Mouse (Mus musculus) midbrain, embryonic 15.5 days (tissue): Measurements from ENCODE around the gene Mob3b. TPM values are rescaled to one million over a fixed set of nuclear protein-coding genes. Genes with fewer than 3 reads are reported as not detected.
A peak's percentile ranks its signal among the peaks of the same experiment; 100 is the strongest.

Experiments
- ATAC-seq: fragments of 200-750 bp; cut with Nextera tagmentation; replicated peaks from 2 replicates; pipeline ENCODE4 v1.8.0; 2017; ENCODE audit warnings: moderate TSS enrichment
- H3K27ac ChIP-seq: fragments of 300-500 bp; sonication (generic); 2 replicates; pipeline ENCODE4 v1.5.1; 2015; ENCODE audit warnings: mild to moderate bottlenecking, inconsistent platforms
- H3K27me3 ChIP-seq: fragments of 300-500 bp; sonication (generic); replicated peaks from 2 replicates; pipeline ENCODE4 v1.6.1; 2015; ENCODE audit warnings: inconsistent platforms
- H3K36me3 ChIP-seq: fragments of 300-500 bp; sonication (generic); replicated peaks from 2 replicates; pipeline ENCODE4 v1.6.1; 2015; ENCODE audit warnings: inconsistent platforms
- H3K4me1 ChIP-seq: fragments of 300-500 bp; sonication (generic); 2 replicates; pipeline ENCODE4 v1.6.1; 2015; ENCODE audit warnings: inconsistent platforms
- H3K4me2 ChIP-seq: fragments of 300-500 bp; sonication (generic); 2 replicates; pipeline ENCODE4 v1.6.1; 2015; ENCODE audit warnings: inconsistent platforms, mild to moderate bottlenecking, moderate library complexity
- H3K4me3 ChIP-seq: fragments of 300-500 bp; sonication (generic); 2 replicates; pipeline ENCODE4 v1.5.1; 2015; ENCODE audit warnings: mild to moderate bottlenecking, inconsistent platforms
- H3K9ac ChIP-seq: fragments of 300-500 bp; sonication (generic); 2 replicates; pipeline ENCODE4 v1.6.1; 2015; ENCODE audit warnings: mild to moderate bottlenecking, inconsistent platforms
- H3K9me3 ChIP-seq: fragments of 300-500 bp; sonication (generic); 2 replicates; pipeline ENCODE4 v1.6.1; 2016; ENCODE audit warnings: inconsistent platforms
- WGBS: fragments of 180-500 bp; shearing (Covaris S2); methylation state at CpG from one replicate; pipeline ENCODE4 v1.1.7; 2015; ENCODE audit warnings: mixed read lengths; 5-methylcytosine and 5-hydroxymethylcytosine counted together
- polyA plus RNA-seq: library from polyadenylated mRNA; unstranded; fragments of >200 nt; fragmentation: Nextera tagmentation; extraction: Ambion mirVana; gene quantifications from 2 replicates; pipeline ENCODE4 v1.2.1, GENCODE M21; 2015

Mob3b gene
- 5.6 and 5.8 TPM in 2 replicates for polyA plus RNA-seq

DNA sequence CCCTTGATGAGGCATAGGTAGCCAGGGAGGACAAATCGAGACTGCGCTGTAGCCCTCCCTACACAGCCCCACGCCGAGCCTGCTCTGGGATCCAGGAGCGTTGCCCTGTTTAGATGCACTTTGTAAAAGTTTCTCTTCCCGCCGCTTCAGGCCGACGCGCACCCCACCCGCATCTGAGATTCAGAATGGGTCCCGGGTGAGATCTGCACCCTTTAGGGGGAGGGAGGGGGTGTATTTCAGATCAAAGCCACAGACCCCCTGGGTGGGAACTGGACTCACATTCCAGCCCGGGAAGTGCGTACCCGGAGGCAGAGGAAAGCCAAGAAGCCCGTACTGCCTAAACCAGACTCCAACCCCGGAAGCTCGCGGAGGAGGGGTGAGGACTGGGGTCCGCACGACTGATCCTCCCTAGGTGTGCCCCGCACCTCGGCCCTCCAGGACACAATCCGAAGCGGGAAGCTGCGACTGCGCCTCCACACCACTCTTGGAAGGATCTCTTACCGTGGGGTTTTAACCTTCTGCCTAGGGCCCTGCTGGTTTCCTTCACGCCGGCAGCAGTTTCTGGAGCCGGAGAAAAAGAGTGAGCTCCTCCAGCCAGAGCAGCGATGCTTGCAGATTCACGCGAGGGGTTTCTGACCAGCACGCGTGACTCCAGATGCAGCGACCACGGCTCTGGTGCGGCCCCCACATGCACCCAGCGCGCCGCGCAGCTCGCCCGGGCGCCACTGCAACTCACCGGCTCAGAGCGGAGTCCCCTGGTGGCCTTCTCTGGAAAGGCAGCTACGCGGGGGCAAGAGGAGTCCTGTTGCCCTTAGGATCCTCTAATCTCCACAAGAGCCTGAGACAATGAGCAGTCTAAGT is at the start of gene Mob3b:
Gene Mob3b, minus strand, starts transcription at position 734 of the 861 bp plus-strand sequence.
- H3K36me3 ChIP-seq: no peaks in the 10 kb centered on the region
- H3K4me1 ChIP-seq: peaks cover 17% of the 10 kb centered on the region
- no peaks in the 10 kb centered on the region for H3K9me3 ChIP-seq
- 0 out of 2 replicates have a peak, but pooled peaks cover 15% of the 10 kb centered on the region for H3K27me3 ChIP-seq
- H3K27ac ChIP-seq: peak within 1 kb of the TSS; percentile 60; the same call in 1 of the 2 replicates
- H3K9ac ChIP-seq: peak within 1 kb of the TSS; percentile 43
- peak within 1 kb of the TSS; percentile 45 for H3K4me3 ChIP-seq
- WGBS: under 1% methylated on average over 50 of the region's 50 CpGs
- H3K4me2 ChIP-seq: peak within 1 kb of the TSS; percentile 82
- ATAC-seq: peak; percentile 92

DNA sequence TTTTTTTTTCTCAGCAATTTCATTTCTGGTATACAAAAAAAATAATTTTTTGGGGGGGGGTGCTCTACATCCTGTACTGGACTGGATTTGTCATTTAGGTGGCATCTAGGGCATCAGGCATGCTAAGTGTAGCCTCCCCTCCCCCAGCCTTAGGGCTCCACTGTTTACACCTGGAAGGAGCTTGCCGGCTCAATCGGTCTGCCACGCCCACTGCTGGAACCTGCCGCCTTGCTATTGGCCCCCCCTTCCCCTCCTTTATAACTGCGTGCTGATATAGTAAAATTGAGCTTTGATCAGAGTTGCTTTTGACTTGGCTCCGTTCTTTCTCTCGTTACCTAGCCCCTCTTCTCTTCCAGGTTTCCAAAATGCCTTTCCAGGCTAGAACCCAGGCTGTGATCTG is 47.4 kb upstream of the Mob3b start:
- no peaks in the 10 kb centered on the region for H3K4me1 ChIP-seq
- WGBS: 76% methylated on average over 7 of the region's 7 CpGs
- H3K27me3 ChIP-seq: no peaks in the 10 kb centered on the region
- H3K4me2 ChIP-seq: no peak overlapping the region
- no peak for ATAC-seq
- H3K4me3 ChIP-seq: no peak overlapping the region
- no peaks in the 10 kb centered on the region for H3K9me3 ChIP-seq
- peaks cover 22% of the 10 kb centered on the region for H3K36me3 ChIP-seq
- H3K27ac ChIP-seq: no peak overlapping the region
- H3K9ac ChIP-seq: no peak overlapping the region

DNA sequence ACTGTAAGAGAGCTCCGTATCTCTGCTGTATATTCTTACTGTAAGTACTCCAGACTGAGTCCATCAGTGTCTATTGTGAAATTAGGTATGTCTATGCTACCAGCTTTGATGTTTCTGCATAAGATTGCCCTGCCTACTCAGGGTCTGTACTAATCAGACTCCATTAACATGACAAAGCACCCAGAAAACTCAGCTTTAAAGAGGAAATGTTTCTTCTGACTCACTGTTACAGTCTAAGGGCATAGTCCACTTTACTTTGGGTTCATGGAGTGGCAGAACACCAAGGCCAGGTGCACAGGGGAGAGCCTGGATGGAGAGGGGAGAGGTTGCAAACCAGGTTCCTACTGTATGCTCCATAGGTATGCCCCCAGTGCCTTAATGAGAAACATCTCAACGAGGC is 46.4 kb upstream of the Mob3b start:
- H3K4me1 ChIP-seq: no peaks in the 10 kb centered on the region
- no peak overlapping the region for H3K9ac ChIP-seq
- H3K27ac ChIP-seq: no peak overlapping the region
- 94% methylated on average over 2 of the region's 2 CpGs for WGBS
- H3K36me3 ChIP-seq: peaks cover 22% of the 10 kb centered on the region
- no peaks in the 10 kb centered on the region for H3K27me3 ChIP-seq
- H3K4me3 ChIP-seq: no peak overlapping the region
- no peak for ATAC-seq
- no peak overlapping the region for H3K4me2 ChIP-seq
- H3K9me3 ChIP-seq: no peaks in the 10 kb centered on the region

DNA sequence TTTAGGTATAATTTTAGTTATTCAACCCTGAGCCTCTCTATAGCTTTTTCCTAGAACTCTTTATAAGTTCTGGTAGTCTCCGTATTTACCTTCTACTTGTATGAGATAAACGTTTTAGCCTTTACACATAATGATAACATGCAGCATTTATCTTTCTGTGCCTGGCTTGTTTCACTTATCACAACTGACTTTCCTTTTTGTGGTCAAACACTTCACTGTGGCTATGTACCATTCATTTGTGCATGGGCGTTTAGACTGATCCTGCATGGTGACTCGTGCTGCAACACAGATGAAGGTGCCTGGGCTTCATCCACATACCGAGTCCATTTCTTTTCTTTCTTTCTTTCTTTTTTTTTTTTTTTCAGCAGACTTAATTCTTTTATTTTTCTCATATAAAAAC is 44.4 kb upstream of the Mob3b start:
- no peak overlapping the region for H3K9ac ChIP-seq
- no peak overlapping the region for H3K4me2 ChIP-seq
- H3K4me1 ChIP-seq: no peaks in the 10 kb centered on the region
- no peak overlapping the region for H3K4me3 ChIP-seq
- H3K9me3 ChIP-seq: no peaks in the 10 kb centered on the region
- WGBS: 96% methylated on average over 5 of the region's 5 CpGs
- no peak overlapping the region for H3K27ac ChIP-seq
- H3K36me3 ChIP-seq: peaks cover 22% of the 10 kb centered on the region
- ATAC-seq: no peak
- no peaks in the 10 kb centered on the region for H3K27me3 ChIP-seq

DNA sequence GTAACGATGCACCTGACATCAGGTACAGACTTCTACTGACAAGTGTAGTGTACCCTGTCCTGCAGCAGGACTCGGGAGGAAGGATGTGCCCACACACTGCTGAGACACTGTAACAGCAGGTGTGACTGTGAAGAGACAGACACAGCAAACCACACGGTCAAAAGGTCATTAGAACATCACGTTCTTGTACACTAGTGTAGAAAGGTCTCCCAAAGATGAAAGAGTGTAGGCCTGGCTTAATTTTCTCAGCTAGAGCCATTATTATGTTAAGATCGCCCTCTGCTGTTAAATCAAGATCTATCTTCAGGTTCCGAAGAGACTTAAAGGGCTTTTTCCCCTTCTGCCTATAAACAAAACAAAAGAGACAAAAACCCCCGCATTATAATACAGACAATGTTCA is 35.4 kb upstream of the Mob3b start:
- H3K27me3 ChIP-seq: no peaks in the 10 kb centered on the region
- no peak overlapping the region for H3K27ac ChIP-seq
- WGBS: 38% methylated on average over 7 of the region's 7 CpGs
- no peaks in the 10 kb centered on the region for H3K4me1 ChIP-seq
- peaks cover 4% of the 10 kb centered on the region; the same call in 1 of the 2 replicates for H3K36me3 ChIP-seq
- ATAC-seq: peak; percentile 56
- no peaks in the 10 kb centered on the region for H3K9me3 ChIP-seq
- no peak overlapping the region for H3K4me2 ChIP-seq
- H3K4me3 ChIP-seq: no peak overlapping the region
- no peak overlapping the region for H3K9ac ChIP-seq

DNA sequence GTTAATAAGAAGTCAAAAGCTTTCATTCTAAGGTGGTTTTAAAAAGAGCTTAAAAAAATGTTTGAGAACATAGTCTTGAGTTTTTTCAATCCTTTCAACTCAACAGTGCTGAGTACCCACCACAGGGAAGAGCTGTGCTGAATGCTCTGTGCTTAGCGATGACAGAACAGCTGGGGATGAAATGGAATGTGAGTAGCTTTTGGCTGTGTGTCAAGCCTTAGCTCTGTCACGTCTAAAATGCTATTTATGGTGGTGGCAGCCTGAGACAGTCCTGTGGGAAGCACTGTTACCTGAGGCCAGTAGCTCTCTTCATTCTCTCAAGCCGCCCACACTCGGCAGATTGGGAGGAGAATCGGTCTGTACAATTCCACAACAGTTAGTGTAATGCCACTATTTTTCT is 32.5 kb upstream of the Mob3b start:
- H3K4me1 ChIP-seq: no peaks in the 10 kb centered on the region
- H3K4me3 ChIP-seq: no peak overlapping the region
- no peaks in the 10 kb centered on the region for H3K27me3 ChIP-seq
- H3K9ac ChIP-seq: no peak overlapping the region
- H3K27ac ChIP-seq: no peak overlapping the region
- no peaks in the 10 kb centered on the region; the same call in 1 of the 2 replicates for H3K36me3 ChIP-seq
- H3K9me3 ChIP-seq: no peaks in the 10 kb centered on the region
- WGBS: 70% methylated on average over 5 of the region's 5 CpGs
- H3K4me2 ChIP-seq: no peak overlapping the region
- no peak for ATAC-seq

DNA sequence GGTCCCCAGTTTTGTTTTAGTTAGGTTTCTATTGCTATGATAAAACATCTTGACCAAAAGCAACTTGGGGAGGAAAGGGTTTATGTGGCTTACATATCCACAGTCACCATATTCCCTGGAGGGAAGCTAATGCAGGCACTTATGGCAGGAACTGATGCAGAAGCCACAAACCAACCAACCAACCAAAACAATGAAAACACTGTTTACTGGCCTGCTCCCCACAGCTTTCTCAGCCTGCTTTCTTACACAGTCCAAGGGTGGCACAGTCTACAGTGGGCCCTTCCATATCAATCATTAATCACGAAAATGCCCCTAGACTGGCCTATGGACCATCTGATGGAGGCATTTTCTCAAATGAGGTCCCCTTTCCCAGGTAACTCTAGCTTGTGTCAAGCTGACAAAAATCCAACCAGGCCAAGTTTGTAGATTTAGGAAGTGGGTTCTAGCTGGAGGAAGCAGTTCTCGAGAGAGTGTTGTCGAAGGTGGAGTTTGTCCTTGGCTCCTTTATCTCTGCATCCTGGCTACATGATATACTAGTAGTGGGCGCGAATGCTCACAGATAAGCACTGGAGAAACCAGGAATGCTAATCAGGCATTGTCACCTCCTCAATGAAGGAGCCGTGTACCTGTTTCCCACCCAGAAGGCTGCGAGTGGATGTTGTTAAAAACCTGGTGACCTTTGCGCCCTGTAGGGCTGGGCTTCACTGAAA is 30.5 kb upstream of the Mob3b start:
- H3K36me3 ChIP-seq: no peaks in the 10 kb centered on the region; the same call in 1 of the 2 replicates
- ATAC-seq: no peak
- no peak overlapping the region for H3K4me3 ChIP-seq
- H3K4me2 ChIP-seq: no peak overlapping the region
- no peaks in the 10 kb centered on the region for H3K4me1 ChIP-seq
- WGBS: 90% methylated on average over 8 of the region's 8 CpGs
- H3K27ac ChIP-seq: no peak overlapping the region
- no peaks in the 10 kb centered on the region for H3K9me3 ChIP-seq
- H3K27me3 ChIP-seq: no peaks in the 10 kb centered on the region
- no peak overlapping the region for H3K9ac ChIP-seq

DNA sequence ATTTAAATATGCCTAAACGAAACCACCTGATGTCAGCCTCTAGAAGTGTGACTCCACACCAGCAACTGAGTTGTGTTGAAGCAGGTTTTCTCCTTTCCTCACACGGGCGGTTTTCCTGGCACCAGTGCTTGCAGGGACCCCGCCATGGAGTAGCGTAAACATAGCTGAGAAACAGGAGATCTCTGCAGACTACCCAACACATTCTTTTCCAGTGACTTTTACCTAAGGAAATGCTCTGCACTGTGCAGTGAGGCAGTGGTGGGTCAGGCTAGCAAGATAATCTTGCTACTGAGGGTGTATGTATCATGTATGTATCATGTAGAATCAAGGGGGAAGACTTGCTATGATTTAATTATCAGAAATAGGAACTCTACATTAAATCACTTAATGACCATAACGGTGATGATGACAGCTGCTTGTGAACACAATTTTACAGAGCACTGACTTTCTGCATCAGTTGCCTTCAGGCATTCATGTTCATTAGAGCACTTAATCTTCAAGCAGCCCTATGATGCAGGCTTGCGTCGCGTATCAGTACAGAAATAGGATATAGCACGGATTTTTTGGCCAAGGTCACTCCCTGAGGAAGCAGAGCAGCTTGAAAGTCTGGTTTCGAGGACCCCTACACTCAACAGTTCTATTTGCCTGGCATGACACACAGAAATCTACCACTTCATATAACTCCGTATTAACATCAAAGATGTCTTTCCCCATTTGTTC is 20.8 kb upstream of the Mob3b start:
- Histone ChIP-seq H3K9me3 (no peaks in the 10 kb centered on the region), H3K4me2 (no peak overlapping the region), H3K4me1 (no peaks in the 10 kb centered on the region), H3K27ac (no peak overlapping the region), H3K27me3 (no peaks in the 10 kb centered on the region), H3K9ac (no peak overlapping the region), H3K36me3 (no peaks in the 10 kb centered on the region), H3K4me3 (no peak overlapping the region)
- 66% methylated on average over 12 of the region's 12 CpGs for WGBS
- no peak for ATAC-seq

DNA sequence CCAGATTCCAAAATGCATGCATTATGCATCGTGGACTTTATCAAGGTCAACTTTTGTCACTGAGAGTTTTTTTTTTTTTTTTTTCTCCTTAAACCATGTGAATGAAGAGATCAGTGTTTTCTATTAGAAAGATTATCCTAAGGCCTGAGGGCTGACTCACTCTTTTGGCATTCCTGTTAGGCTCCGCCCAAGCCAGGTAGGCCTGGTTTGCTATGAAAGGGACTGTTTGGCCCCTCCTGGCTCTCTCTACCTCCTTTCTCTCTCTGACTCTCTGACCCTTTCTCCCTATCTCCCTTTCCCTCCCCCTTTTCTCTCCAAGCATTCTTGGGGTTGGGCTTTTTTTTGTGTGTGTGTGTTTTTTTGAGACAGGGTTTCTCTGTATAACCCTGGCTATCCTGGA is 18.3 kb upstream of the Mob3b start:
- no peak overlapping the region for H3K4me3 ChIP-seq
- WGBS: 94% methylated on average over 2 of the region's 2 CpGs
- H3K4me1 ChIP-seq: no peaks in the 10 kb centered on the region
- no peaks in the 10 kb centered on the region for H3K36me3 ChIP-seq
- H3K9me3 ChIP-seq: no peaks in the 10 kb centered on the region
- H3K27ac ChIP-seq: no peak overlapping the region
- no peak overlapping the region for H3K4me2 ChIP-seq
- ATAC-seq: no peak
- H3K9ac ChIP-seq: no peak overlapping the region
- no peaks in the 10 kb centered on the region for H3K27me3 ChIP-seq

DNA sequence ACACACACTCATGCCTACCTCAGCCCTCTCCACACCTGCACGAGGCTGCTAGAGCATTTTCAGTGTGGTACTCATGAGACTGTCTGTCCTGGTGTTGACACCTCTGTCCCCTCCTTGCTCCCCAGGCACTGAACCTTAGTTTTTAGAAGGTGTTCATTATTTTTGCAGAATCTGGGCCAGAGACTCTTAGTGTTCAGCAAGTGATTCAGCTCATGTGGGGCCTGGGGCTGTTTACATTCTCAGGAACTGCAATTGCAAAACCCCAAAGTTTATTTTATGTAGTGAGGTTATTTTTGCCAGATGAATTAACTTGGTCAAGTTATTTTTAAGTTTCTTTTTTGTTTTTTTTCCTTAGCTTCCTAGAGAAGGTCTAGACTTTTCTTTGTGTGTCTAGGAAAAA is 16.3 kb upstream of the Mob3b start:
- Histone ChIP-seq H3K4me1 (no peaks in the 10 kb centered on the region), H3K9ac (no peak overlapping the region), H3K27ac (no peak overlapping the region), H3K27me3 (no peaks in the 10 kb centered on the region), H3K9me3 (no peaks in the 10 kb centered on the region), H3K4me3 (no peak overlapping the region), H3K4me2 (no peak overlapping the region), H3K36me3 (no peaks in the 10 kb centered on the region)
- 88% methylated on average over 1 of the region's 1 CpGs for WGBS
- no peak for ATAC-seq

DNA sequence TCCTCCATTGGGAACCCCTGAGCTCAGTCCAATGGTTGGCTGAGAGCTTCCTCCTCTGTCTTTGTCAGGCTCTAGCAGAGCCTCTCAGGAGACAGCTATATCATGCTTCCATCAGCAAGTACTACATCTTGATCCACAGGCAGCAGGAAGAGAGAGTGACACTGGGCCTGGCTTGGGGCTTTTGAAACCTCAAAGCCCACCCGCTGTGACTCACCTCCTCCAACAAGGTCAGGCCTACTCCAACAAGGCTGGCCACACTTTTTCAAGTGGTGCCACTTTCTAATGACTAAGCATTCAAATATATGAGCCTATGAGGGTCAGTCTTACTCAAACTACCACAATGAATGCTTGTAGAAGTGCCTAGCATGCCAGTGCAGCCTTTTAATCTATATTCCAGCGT is 15.2 kb upstream of the Mob3b start:
- ATAC-seq: no peak
- Histone ChIP-seq H3K4me1 (no peaks in the 10 kb centered on the region), H3K36me3 (no peaks in the 10 kb centered on the region), H3K9ac (no peak overlapping the region), H3K27ac (no peak overlapping the region), H3K27me3 (no peaks in the 10 kb centered on the region), H3K9me3 (no peaks in the 10 kb centered on the region), H3K4me2 (no peak overlapping the region), H3K4me3 (no peak overlapping the region)
- 91% methylated on average over 2 of the region's 2 CpGs for WGBS

DNA sequence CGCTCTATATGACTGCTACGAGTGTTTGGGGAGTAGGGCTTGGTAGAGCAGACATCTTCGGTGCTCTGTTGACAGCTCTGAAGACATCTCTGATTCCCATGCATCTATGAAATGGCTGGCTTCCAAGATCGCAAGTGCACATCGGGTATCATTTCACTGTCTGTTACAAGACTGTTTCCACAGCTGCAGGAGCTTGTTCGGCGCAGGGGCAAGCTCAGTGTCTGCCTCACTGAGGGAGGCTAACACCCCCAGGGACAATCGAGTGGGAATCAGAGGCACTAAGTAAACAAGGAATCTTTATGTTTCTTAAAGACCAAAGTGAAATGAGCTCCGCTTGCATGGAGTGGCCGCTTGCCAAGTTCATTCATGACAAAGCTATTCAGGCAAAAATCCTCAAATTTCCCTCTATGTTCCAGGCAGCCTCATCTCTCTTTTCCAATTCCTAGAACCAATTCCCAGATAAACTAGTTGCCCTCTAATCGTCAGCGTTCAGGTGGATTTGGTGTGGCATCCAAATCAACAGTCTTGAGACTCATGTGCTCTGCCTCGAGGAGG is 12.4 kb upstream of the Mob3b start:
- no peaks in the 10 kb centered on the region for H3K4me1 ChIP-seq
- no peak overlapping the region for H3K4me2 ChIP-seq
- no peak for ATAC-seq
- no peak overlapping the region for H3K4me3 ChIP-seq
- H3K27me3 ChIP-seq: no peaks in the 10 kb centered on the region
- WGBS: 73% methylated on average over 13 of the region's 13 CpGs
- no peak overlapping the region for H3K27ac ChIP-seq
- no peaks in the 10 kb centered on the region for H3K36me3 ChIP-seq
- no peak overlapping the region for H3K9ac ChIP-seq
- H3K9me3 ChIP-seq: no peaks in the 10 kb centered on the region
